Mouse (Mus musculus) kidney, postnatal 36 days (tissue): ENCODE measurements around the gene Clba1.
"Not testable (repeated sequence)": the region's sequence is repeated elsewhere in the genome, so short reads cannot be mapped to it uniquely, and the experiment has no call there.

ENCODE experiments used
- DNase-seq, 2 experiments: peaks; one replicate each; pipeline ENCODE4 v3.0.0; 2021 to 2022; ENCODE audit warnings: mixed read lengths in 2 of 2

Clba1 gene

GRCm38 (mm10) chr12:112795466-112796104 lies 13.2 kb upstream of the Clba1 start:
- DNase-seq = no peak

- no peak for DNase-seq
Observed at GRCm38 (mm10) chr12:112796551-112797510, 11.9 kb upstream of the Clba1 start.

GRCm38 (mm10) chr12:112797672-112798331 lies 10.9 kb upstream of the Clba1 start:
- no peak for DNase-seq

DNA sequence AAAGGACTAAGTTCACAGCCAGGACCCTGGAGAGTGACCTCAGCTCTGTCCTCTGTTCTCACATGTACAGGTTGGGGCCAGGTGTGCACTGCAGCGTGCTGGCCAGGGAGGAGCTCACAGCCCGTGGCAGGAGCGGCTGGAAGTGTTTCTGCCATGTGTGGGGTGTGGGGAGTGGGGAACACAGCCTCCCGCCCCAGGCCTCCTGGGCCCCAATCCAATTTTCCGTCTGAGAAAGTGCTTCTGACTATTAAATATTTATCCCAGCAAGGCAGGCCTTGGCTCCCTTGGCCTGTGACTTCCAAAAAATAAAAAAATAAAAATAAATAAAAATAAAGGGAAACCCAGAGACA lies 10.4 kb upstream of the Clba1 start:
- peak in 1 of 2 experiments; percentile 47 for DNase-seq

DNA sequence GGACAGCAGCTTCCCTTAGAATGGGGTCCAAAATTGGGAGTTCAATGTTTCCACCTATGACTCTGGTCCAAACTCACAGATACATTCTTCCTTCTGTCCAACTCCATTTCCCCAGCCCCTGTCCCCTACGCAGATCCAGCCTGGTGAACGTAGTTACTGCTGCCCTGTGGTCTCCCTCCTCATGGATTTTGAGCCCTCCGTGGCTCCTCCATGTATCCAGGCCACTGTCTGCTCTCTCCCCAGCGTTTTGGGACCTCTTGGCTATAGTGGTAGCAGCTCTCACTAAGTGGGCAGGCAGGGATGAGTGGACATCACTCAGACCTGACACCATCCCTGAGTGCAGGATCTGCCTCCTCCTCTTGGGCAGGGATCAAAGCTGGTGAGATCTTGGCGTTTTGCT lies 10.0 kb upstream of the Clba1 start:
- no peak for DNase-seq

DNA sequence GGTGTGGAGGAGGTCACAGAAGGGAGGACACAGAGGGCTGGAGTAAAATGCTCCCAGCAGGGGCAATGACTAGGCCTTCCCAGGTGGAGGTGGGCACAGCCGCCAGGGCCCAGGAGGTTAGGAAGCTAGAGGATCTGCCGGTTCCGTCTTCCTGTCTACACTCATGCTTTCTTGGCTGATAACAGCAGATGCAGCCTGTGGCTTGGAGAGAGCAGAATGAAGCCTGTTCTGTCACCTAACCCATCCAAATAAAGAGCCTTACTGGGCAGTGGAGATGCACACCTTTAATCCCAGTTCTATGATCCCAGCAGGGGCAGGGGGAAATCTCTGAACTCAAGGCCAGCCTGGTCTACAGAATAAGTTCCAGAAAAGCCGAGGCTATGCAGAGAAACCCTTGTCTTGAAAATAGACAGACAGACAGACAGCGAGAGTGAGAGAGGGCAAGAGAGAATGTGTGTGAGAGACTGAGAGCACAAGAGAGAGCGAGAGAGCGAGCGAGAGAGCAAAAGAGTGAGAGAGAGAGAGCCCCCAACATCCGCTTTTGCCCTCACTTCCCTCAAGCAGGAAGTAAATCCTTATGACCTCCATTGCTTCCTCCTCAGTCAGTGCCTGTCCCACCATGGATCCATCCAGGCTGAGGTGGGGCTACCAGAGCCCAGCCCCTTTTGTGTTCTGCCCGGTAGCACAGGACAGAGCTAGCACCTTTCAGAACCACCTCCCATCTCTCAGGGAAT lies 9.3 kb upstream of the Clba1 start:
- no peak for DNase-seq

GRCm38 (mm10) chr12:112800476-112800875 lies 8.3 kb upstream of the Clba1 start:
- peak; percentile 55 to 85 for DNase-seq

GRCm38 (mm10) chr12:112801864-112802846 lies 6.6 kb upstream of the Clba1 start, which contains the start of gene Ahnak2:
TSS of gene Ahnak2 (minus strand) at chr12:112802657.
- DNase-seq = peak in 1 of 2 experiments; percentile 63

DNA sequence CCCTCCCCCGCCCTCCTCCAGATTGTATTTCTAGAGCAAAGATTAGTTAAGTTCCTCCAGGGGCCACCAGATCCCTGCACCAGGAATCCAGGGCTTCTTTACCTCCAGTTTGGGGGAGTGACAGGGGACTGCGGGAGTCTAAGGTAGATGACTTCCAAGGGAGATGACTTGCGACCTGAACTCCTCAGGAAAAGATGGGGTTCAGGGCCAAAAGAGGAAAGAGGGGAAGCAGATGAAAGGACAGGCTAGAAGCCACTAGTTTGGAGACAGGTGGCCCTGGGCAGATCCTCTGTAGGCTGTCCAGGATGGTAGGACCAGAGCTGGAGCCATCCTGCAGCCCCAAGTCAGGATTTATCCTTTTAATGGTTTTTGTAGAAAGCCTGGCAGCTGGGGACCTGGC lies 5.8 kb upstream of the Clba1 start:
- no peak for DNase-seq

- DNase-seq = peak in 1 of 2 experiments; percentile 63
Observed at GRCm38 (mm10) chr12:112804046-112804445, 4.7 kb upstream of the Clba1 start.

DNA sequence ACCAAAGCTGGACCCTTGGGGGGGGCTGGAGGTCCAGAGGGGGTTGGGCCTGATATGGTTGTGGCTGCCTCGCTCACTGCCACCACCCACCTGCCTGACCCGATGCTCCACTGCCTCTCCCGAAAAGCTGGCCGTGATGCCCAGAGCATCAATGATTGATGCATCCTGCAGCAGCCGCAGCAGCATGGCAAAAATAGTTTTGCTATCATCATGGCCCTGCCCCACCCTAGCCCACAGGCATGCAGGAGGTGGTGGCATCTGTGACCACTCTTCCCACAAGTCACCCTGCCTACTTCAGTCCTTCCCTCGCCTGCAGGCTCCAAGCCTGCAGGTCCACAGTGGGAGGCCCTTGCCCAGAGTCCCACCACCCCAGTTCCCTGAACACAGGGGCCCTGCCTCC lies 2.7 kb upstream of the Clba1 start:
- DNase-seq = no peak

GRCm38 (mm10) chr12:112807796-112808195 lies 941 bp upstream of the Clba1 start:
- DNase-seq = no peak

DNA sequence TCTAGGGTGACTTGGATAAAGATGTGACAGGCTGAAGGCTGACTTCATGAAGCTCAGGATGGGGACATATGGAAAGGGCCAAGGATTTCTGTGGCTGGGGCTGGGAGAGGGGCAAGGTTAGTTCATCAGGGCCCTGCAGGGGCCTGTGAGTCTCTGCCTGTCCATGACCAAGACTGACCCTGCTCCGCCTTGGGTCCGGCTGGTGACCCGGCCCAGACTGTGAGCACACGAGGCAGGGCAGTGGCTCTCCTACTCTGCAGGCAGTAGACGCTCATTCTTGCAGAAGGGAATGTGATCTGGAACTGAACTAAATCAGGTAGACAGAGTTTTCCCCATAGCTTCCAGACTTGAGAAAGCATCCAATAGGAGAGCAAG lies 538 bp upstream of the Clba1 start:
- no peak for DNase-seq

GRCm38 (mm10) chr12:112809641-112810040 lies 904 bp downstream of the Clba1 start:
- peak; percentile 66 to 69 for DNase-seq

- DNase-seq = no peak
Observed at GRCm38 (mm10) chr12:112810092-112810885, 1.6 kb downstream of the Clba1 start.

DNA sequence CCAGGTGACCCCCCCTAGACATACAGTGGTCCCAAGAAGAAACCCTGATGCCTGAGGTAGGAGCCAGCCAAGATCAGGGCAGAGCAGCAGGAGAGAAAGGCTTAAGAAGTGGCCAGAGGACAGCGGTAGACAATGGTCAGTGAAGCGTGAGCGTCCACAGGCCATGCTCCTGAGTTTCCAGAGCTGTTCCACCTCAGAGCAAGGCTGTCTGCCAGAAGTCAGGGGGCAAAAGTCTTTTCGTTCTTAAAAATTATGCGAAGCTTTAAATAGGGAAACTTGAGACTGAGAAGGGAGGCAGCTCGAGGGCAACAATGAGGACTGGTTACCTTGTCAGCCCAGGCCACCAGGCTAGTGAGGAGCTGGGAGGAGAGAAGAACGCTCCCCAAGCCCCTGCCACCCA lies 4.6 kb downstream of the Clba1 start:
- DNase-seq = peak; percentile 82 to 86

GRCm38 (mm10) chr12:112814682-112815470 lies 6.1 kb downstream of the Clba1 start:
- peak; percentile 68 to 75 for DNase-seq

DNA sequence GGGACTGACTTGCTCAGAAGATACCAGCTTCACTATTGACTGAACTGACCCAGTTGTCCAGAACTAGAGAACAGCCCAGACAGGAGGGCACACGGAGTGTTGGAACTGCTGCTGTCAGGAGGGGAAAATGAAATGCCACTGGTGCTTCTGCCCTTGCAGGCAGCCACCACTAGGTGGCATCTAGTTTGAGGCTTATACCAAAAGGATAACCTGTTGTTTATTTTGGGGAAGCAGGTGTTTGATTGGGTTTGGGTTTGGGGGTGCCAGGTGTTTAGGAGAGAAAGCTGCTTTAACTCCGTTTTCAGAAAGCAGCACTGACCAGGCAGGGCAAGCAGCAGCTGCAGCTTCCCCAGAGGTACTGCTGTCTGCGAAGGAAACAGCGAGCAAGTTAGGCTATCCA lies 7.6 kb downstream of the Clba1 start:
- peak; percentile 64 to 82 for DNase-seq

GRCm38 (mm10) chr12:112816866-112817265 lies 8.1 kb downstream of the Clba1 start:
- DNase-seq = not testable (repeated sequence)
